Mouse (Mus musculus) midbrain, embryonic 11.5 days (tissue): ENCODE results near the gene Parp16. TPM values are rescaled to one million over a fixed set of nuclear protein-coding genes. Genes with fewer than 3 reads are reported as not detected.
"Not testable (repeated sequence)": the region's sequence is repeated elsewhere in the genome, so short reads cannot be mapped to it uniquely, and the experiment has no call there.

ENCODE experiments used
- ATAC-seq: fragments of 200-750 bp; cut with Nextera tagmentation; 2 replicates; pipeline ENCODE4 v1.8.0; 2017; ENCODE audit warnings: moderate TSS enrichment, moderate library complexity; ENCODE audit not compliant: low FRiP score
- DNase-seq: peaks from one replicate; pipeline ENCODE4 v3.0.0; 2015; ENCODE audit warnings: low spot score; ENCODE audit errors: missing footprints
- H3K27ac ChIP-seq: fragments of 300-500 bp; sonication (generic); 2 replicates; pipeline ENCODE4 v1.5.1; 2014; ENCODE audit warnings: low read depth, low read length
- H3K27me3 ChIP-seq: fragments of 300-500 bp; sonication (generic); 2 replicates; pipeline ENCODE4 v1.6.1; 2014; ENCODE audit warnings: mild to moderate bottlenecking, low read length, moderate library complexity, mixed read lengths; ENCODE audit not compliant: control insufficient read depth, insufficient read depth
- H3K36me3 ChIP-seq: fragments of 300-500 bp; sonication (generic); 2 replicates; pipeline ENCODE4 v1.6.1; 2014; ENCODE audit warnings: mild to moderate bottlenecking, low read length, moderate library complexity, mixed read lengths; ENCODE audit not compliant: control insufficient read depth, insufficient read depth
- H3K4me1 ChIP-seq: fragments of 300-500 bp; sonication (generic); 2 replicates; pipeline ENCODE4 v1.6.1; 2014; ENCODE audit warnings: low read length; ENCODE audit not compliant: control insufficient read depth, insufficient read depth
- H3K4me2 ChIP-seq: fragments of 300-500 bp; sonication (generic); 2 replicates; pipeline ENCODE4 v1.6.1; 2014; ENCODE audit warnings: mild to moderate bottlenecking, moderate library complexity
- H3K4me3 ChIP-seq: fragments of 300-500 bp; sonication (generic); 2 replicates; pipeline ENCODE4 v1.5.1; 2014; ENCODE audit warnings: low read depth, low read length
- H3K9ac ChIP-seq: fragments of 300-500 bp; sonication (generic); 2 replicates; pipeline ENCODE4 v1.6.1; 2014; ENCODE audit warnings: low read length
- H3K9me3 ChIP-seq: fragments of 300-500 bp; sonication (generic); 2 replicates; pipeline ENCODE4 v1.6.1; 2016; ENCODE audit warnings: low read length; ENCODE audit not compliant: control insufficient read depth
- WGBS: fragments of 180-500 bp; shearing (Covaris S2); extraction: QIAGEN DNeasy Blood & Tissue Kit; methylation state at CpG from one replicate; pipeline ENCODE4 v1.1.7; 2014; 5-methylcytosine and 5-hydroxymethylcytosine counted together
- polyA plus RNA-seq: library from polyadenylated mRNA; unstranded; fragments of >200 nt; fragmentation: Nextera tagmentation; extraction: Ambion mirVana; gene quantifications from 2 replicates; pipeline ENCODE4 v1.2.1, GENCODE M21; 2014

Gene Parp16
- polyA plus RNA-seq, 1 experiment from 2014 or later, result 6.4 TPM

DNA sequence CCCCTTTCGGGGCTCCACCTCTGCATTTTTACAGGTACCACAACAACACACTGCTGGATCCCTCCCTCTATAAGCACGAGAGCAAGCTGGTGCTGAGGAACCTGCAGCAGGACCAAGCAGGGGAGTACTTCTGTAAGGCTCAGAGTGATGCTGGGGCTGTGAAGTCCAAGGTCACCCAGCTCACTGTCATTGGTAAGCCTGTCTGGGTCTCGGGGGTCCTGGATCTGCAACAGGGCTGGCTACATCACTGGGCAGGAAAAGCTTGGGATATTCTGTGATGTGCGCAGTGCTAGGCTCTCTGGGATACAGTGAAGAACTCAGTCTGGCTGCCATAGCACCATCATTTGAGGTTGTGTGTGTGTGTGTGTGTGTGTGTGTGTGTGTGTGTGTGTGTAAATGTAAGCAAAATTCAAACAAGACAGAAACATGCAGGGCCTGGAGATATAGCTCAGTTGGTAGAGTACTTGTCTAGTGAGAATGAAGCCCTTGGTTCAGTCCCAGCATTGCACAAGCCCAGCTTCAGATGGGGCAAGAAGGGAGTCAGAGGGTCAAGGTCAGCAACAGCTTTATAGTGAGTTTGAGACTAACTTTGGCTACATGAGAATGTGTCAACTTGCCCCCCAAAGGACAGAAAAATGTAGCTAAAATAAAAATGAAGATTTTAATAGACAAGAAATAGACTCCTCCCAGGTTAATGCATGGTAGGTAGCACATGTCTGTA, 80.8 kb downstream of the Parp16 start:
- Histone ChIP-seq H3K36me3 (no peaks in the 10 kb centered on the region), H3K9me3 (no peaks in the 10 kb centered on the region), H3K4me1 (no peaks in the 10 kb centered on the region), H3K27me3 (no peaks in the 10 kb centered on the region), H3K4me2 (no peak overlapping the region), H3K9ac (no peak overlapping the region), H3K27ac (no peak overlapping the region), H3K4me3 (no peak overlapping the region)
- no peak for ATAC-seq
- 83% methylated on average over 4 of the region's 4 CpGs for WGBS
- DNase-seq, result peak; percentile 72

GRCm38 (mm10) chr9:65281536-65282151, 86.5 kb downstream of the Parp16 start:
- H3K27me3 ChIP-seq, result no peaks in the 10 kb centered on the region
- H3K4me1 ChIP-seq, result no peaks in the 10 kb centered on the region
- no peak overlapping the region for H3K4me2 ChIP-seq
- 73% methylated on average over 5 of the region's 5 CpGs for WGBS
- no peak overlapping the region for H3K27ac ChIP-seq
- H3K4me3 ChIP-seq, result no peak overlapping the region
- DNase-seq (no peak), ATAC-seq (no peak)
- no peaks in the 10 kb centered on the region for H3K9me3 ChIP-seq
- no peak overlapping the region for H3K9ac ChIP-seq
- H3K36me3 ChIP-seq, result no peaks in the 10 kb centered on the region

DNA sequence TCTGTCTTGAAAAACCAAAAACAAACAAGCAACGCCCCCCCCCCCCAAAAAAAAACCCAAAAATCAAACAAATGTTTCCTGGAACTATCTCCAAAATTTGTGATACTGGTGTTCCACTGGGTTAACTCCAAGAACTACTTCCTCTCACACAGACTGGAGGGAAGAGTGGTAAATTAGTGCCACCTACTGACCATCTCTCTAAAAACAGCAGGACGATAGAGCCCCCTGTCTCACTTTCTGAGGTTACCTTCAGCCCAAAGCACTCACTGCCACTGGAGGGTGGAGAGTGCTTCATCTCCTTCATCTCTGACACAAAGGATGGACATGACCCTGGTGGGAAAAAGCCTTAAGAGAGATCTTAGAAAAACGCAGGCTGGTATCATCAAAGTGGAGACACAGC, 88.1 kb downstream of the Parp16 start:
- no peaks in the 10 kb centered on the region for H3K4me1 ChIP-seq
- no peak overlapping the region for H3K27ac ChIP-seq
- H3K9ac ChIP-seq, result no peak overlapping the region
- no peaks in the 10 kb centered on the region for H3K27me3 ChIP-seq
- no peak overlapping the region for H3K4me3 ChIP-seq
- H3K4me2 ChIP-seq, result no peak overlapping the region
- no peaks in the 10 kb centered on the region for H3K9me3 ChIP-seq
- no peaks in the 10 kb centered on the region for H3K36me3 ChIP-seq
- ATAC-seq (no peak), DNase-seq (peak; percentile 89)
- WGBS, result 2% methylated on average over 3 of the region's 3 CpGs

DNA sequence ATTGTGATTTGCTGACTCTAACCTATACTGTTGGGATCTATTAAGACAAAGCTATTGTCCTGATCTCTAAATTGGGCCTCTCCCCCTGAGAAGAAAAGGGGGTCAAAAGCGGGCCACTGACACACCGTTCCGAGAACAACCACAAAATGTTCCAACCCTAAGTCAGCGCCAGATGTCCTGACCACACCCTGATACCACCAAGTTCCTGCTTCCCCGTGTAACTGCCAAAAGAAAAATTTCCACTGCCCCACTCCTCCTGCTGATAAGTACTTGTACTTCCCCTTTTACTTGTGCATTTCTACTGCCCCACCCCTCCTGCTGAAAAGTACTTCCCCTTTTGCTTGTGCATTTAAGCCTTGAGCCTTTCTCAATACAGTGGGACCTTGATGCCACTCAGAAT, 93.1 kb downstream of the Parp16 start:
- not testable (repeated sequence) for H3K27me3 ChIP-seq, ATAC-seq, H3K4me3 ChIP-seq, H3K4me1 ChIP-seq, H3K36me3 ChIP-seq, H3K9ac ChIP-seq, H3K4me2 ChIP-seq, H3K27ac ChIP-seq, H3K9me3 ChIP-seq, DNase-seq
- 88% methylated on average over 5 of the region's 5 CpGs for WGBS

Other genes with a start within 250 kb of the Parp16 start
- gene Slc24a1, start 243.7 kb upstream of the Parp16 start, polyA plus RNA-seq, result not detected in 2 replicates
- 78.5 and 84.3 TPM in 2 replicates for gene Ints14, start 234.4 kb upstream of the Parp16 start, polyA plus RNA-seq
- 97.5 and 104 TPM in 2 replicates for gene Hacd3, start 173.7 kb upstream of the Parp16 start, polyA plus RNA-seq
- 33.4 and 34.7 TPM in 2 replicates for gene Dpp8, start 162.9 kb upstream of the Parp16 start, polyA plus RNA-seq
- 13.0 and 13.3 TPM in 2 replicates for gene Igdcc4, start 93.9 kb upstream of the Parp16 start, polyA plus RNA-seq
- gene Igdcc3, start 54.2 kb upstream of the Parp16 start, polyA plus RNA-seq, result 115 and 145 TPM in 2 replicates
- 0.12 and 0.16 TPM in 2 replicates for gene Cilp, start 69.8 kb downstream of the Parp16 start, polyA plus RNA-seq
- gene Clpx, start 98.9 kb downstream of the Parp16 start, polyA plus RNA-seq, result 45.8 and 54.3 TPM in 2 replicates
- gene Pdcd7, start 150.8 kb downstream of the Parp16 start, polyA plus RNA-seq, result 11.6 and 14.6 TPM in 2 replicates
- 0.27 and 0.37 TPM in 2 replicates for gene Ubap1l, start 165.7 kb downstream of the Parp16 start, polyA plus RNA-seq
- gene Kbtbd13, start 196.3 kb downstream of the Parp16 start, polyA plus RNA-seq, result 0.16 and 0.36 TPM in 2 replicates
- 5.6 and 5.9 TPM in 2 replicates for gene Rasl12, start 203.2 kb downstream of the Parp16 start, polyA plus RNA-seq
- gene Slc51b, start 227.6 kb downstream of the Parp16 start, polyA plus RNA-seq, result not detected in 2 replicates
- gene Mtfmt, start 240.4 kb downstream of the Parp16 start, polyA plus RNA-seq, result 18.3 and 18.7 TPM in 2 replicates